Mouse (Mus musculus) neutrophil, adult 65 days (primary cell): ENCODE measurements around the gene Fst. TPM values are rescaled to one million over a fixed set of nuclear protein-coding genes. Genes with fewer than 3 reads are reported as not detected.

ENCODE experiments used
- total RNA-seq: library from RNA; stranded (reverse); gene quantifications from 2 replicates; pipeline ENCODE4 v1.2.4, GENCODE M21; 2023

Fst gene
- 0.41 and 0.45 TPM in 2 replicates for total RNA-seq

DNA sequence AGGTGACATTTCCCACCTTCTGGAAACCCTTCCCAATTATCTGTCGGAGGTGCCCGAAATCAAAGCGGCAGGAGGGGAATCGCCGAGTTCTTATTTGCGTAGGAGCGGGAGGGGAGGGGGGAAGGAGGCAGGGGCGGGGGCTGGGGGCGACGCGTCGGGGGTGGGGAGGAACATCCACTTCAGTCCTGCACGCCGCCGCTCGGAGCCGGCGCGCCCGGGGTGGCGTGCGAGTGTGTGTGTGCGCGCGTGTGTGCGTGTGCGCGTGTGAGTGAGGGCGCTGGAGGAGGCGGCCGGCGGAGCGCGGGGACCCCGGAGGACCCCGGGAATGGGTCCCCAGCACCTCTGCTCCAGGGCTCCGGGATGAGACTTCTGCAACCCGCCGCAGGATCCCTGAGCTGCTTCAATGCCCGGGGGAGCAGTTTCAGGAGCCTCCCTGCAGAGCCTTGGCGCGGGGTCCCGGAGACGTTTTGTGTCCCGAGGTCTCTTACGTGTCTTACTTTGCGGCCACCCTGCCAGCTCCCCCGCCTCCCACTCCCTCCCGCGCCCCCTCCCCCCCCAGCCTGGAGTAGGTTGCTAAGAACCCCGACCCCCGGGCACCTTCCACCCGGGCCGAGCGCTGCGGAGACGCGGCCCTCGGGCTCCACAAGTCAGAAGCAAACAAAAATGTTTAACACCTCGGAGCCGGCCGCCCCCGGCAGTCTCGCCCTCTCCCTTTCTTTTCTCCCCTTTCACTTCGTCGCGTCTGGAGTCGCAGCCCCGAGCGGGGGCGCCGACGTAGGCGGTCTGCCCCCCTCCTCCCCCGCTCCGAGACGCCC lies at the start of gene Fst:
TSS of gene Fst (minus strand) at position 66 of the 815 bp plus-strand sequence.

Other genes with a start within 250 kb of the Fst start
- 60.8 and 68.4 TPM in 2 replicates for gene Ndufs4, start 70.7 kb downstream of the Fst start, total RNA-seq